Mouse (Mus musculus) myocyte (in vitro differentiated cells): ENCODE results near the gene Nufip1. TPM values are rescaled to one million over a fixed set of nuclear protein-coding genes. Genes with fewer than 3 reads are reported as not detected.

Source experiments
- H3K27me3 ChIP-seq: one replicate; pipeline ENCODE4 v1.6.1; 2011; ENCODE audit not compliant: control insufficient read depth, insufficient read depth, insufficient read length
- H3K36me3 ChIP-seq: one replicate; pipeline ENCODE4 v1.6.1; 2011; ENCODE audit not compliant: control insufficient read depth, insufficient read depth
- H3K4me2 ChIP-seq: one replicate; pipeline ENCODE4 v1.6.1; 2011; ENCODE audit warnings: low read depth, control low read depth
- H3K4me3 ChIP-seq: one replicate; pipeline ENCODE4 v1.5.1; 2011; ENCODE audit warnings: mild to moderate bottlenecking, control low read depth, moderate library complexity
- H3K79me2 ChIP-seq: one replicate; pipeline ENCODE4 v1.6.1; 2011; ENCODE audit not compliant: control insufficient read depth, insufficient read depth
- H3ac ChIP-seq: one replicate; pipeline ENCODE4 v1.6.1; 2011; ENCODE audit not compliant: control insufficient read depth, insufficient read length
- CEBPB ChIP-seq: IDR thresholded peaks from 2 replicates; pipeline ENCODE4 v1.6.1; 2011; ENCODE audit warnings: mild to moderate bottlenecking, moderate library complexity; ENCODE audit not compliant: poor library complexity, insufficient read depth, severe bottlenecking
- E2F4 ChIP-seq: IDR thresholded peaks from one replicate; pipeline ENCODE4 v1.6.1; 2011; ENCODE audit warnings: mild to moderate bottlenecking, control low read depth, moderate library complexity; ENCODE audit not compliant: insufficient read depth
- MAX ChIP-seq: IDR thresholded peaks from one replicate; pipeline ENCODE4 v1.6.1; 2011; ENCODE audit warnings: low read depth, mild to moderate bottlenecking, control low read depth
- MYOD1 ChIP-seq, 3 experiments: IDR thresholded peaks; one replicate each; pipeline ENCODE4 v1.6.1; 2011; ENCODE audit warnings: control low read depth in 2 of 3, low read depth in 2 of 3, mild to moderate bottlenecking in 2 of 3, moderate library complexity in 1 of 3; ENCODE audit not compliant: insufficient read length in 2 of 3, control insufficient read depth in 1 of 3
- MYOG ChIP-seq, 3 experiments: IDR thresholded peaks; one replicate each; pipeline ENCODE4 v1.6.1; 2011; ENCODE audit warnings: control low read depth in 2 of 3, low read depth in 2 of 3, mild to moderate bottlenecking in 2 of 3; ENCODE audit not compliant: insufficient read length in 2 of 3, control insufficient read depth in 1 of 3, insufficient read depth in 1 of 3
- POLR2A ChIP-seq: IDR thresholded peaks from one replicate; pipeline ENCODE4 v1.6.1; 2011; ENCODE audit warnings: low read depth, mild to moderate bottlenecking, control low read depth, moderate library complexity; ENCODE audit not compliant: insufficient read length
- POLR2AphosphoS2 ChIP-seq: IDR thresholded peaks from one replicate; pipeline ENCODE4 v1.6.1; 2011; ENCODE audit warnings: low read depth, control low read depth; ENCODE audit not compliant: insufficient read length
- REST ChIP-seq: IDR thresholded peaks from one replicate; pipeline ENCODE4 v1.6.1; 2011; ENCODE audit warnings: mild to moderate bottlenecking, control low read depth, moderate library complexity; ENCODE audit not compliant: insufficient read depth, insufficient read length
- SRF ChIP-seq: IDR thresholded peaks from one replicate; pipeline ENCODE4 v1.6.1; 2011; ENCODE audit warnings: low read depth; ENCODE audit not compliant: control insufficient read depth, insufficient read length
- TCF12 ChIP-seq: IDR thresholded peaks from one replicate; pipeline ENCODE4 v1.6.1; 2011; ENCODE audit warnings: mild to moderate bottlenecking, control low read depth; ENCODE audit not compliant: poor library complexity, insufficient read depth, severe bottlenecking
- TCF3 ChIP-seq: IDR thresholded peaks from one replicate; pipeline ENCODE4 v1.6.1; 2011; ENCODE audit warnings: low read depth, control low read depth; ENCODE audit not compliant: insufficient read length
- USF1 ChIP-seq: IDR thresholded peaks from one replicate; pipeline ENCODE4 v1.6.1; 2011; ENCODE audit warnings: low read depth, mild to moderate bottlenecking, control low read depth, moderate library complexity
- polyA plus RNA-seq: library from polyadenylated mRNA; unstranded; fragments of >200 nt; fragmentation: generic; extraction: Trizol; gene quantifications from one replicate; pipeline ENCODE4 v1.2.1, GENCODE M21; 2012; ENCODE audit warnings: missing spikeins

Nufip1 gene
- polyA plus RNA-seq, 1 experiment, result 6.1 TPM

- Histone ChIP-seq H3ac (no peak overlapping the region), H3K79me2 (no peaks in the 10 kb centered on the region), H3K27me3 (no peaks in the 10 kb centered on the region), H3K36me3 (no peaks in the 10 kb centered on the region), H3K4me3 (no peak overlapping the region), H3K4me2 (no peak overlapping the region)
- TF ChIP-seq REST (no peak), SRF (no peak), POLR2AphosphoS2 (no peak)
These were observed 66.5 kb downstream of the Nufip1 start for GRCm38 (mm10) chr14:76177230-76177629.

GRCm38 (mm10) chr14:76178447-76178846 is 67.8 kb downstream of the Nufip1 start:
- Histone ChIP-seq H3K4me3 (no peak overlapping the region), H3K79me2 (no peaks in the 10 kb centered on the region), H3ac (no peak overlapping the region), H3K36me3 (no peaks in the 10 kb centered on the region), H3K27me3 (no peaks in the 10 kb centered on the region), H3K4me2 (no peak overlapping the region)
- no peak for TF ChIP-seq E2F4
- no peak for TF ChIP-seq POLR2AphosphoS2
- no peak for TF ChIP-seq SRF
- no peak for TF ChIP-seq USF1
- TF ChIP-seq MAX, result no peak
- no peak for TF ChIP-seq MYOD1 (IDR thresholded peaks at IDR 0.05; ENCODE audit: control insufficient read depth in 1 of 3, insufficient read length in 2 of 3, low read depth in 2 of 3)
- no peak for TF ChIP-seq CEBPB
- TF ChIP-seq MYOG (IDR thresholded peaks at IDR 0.05; ENCODE audit: control insufficient read depth in 1 of 3, insufficient read depth in 1 of 3, insufficient read length in 2 of 3, low read depth in 2 of 3), result no peak
- TF ChIP-seq POLR2A, result no peak
- no peak for TF ChIP-seq TCF3
- TF ChIP-seq REST, result no peak
- no peak for TF ChIP-seq TCF12

- no peaks in the 10 kb centered on the region for H3K79me2 ChIP-seq
- H3K4me3 ChIP-seq, result no peak overlapping the region
- H3ac ChIP-seq, result no peak overlapping the region
- no peaks in the 10 kb centered on the region for H3K36me3 ChIP-seq
- TF ChIP-seq SRF, result no peak
- no peak for TF ChIP-seq TCF12
- TF ChIP-seq TCF3, result no peak
- TF ChIP-seq POLR2AphosphoS2, result no peak
- TF ChIP-seq MAX, result no peak
- no peaks in the 10 kb centered on the region for H3K27me3 ChIP-seq
- H3K4me2 ChIP-seq, result no peak overlapping the region
These were observed 68.7 kb downstream of the Nufip1 start for GRCm38 (mm10) chr14:76179343-76179742.

- Histone ChIP-seq H3K79me2 (no peaks in the 10 kb centered on the region), H3K4me2 (no peak overlapping the region), H3ac (no peak overlapping the region), H3K27me3 (no peaks in the 10 kb centered on the region), H3K4me3 (no peak overlapping the region), H3K36me3 (no peaks in the 10 kb centered on the region)
- TF ChIP-seq CEBPB (no peak), TCF12 (no peak), MYOG (IDR thresholded peaks at IDR 0.05; ENCODE audit: control insufficient read depth in 1 of 3, insufficient read depth in 1 of 3, insufficient read length in 2 of 3, low read depth in 2 of 3) (no peak), SRF (no peak), POLR2AphosphoS2 (no peak), POLR2A (no peak), MAX (no peak), MYOD1 (IDR thresholded peaks at IDR 0.05; ENCODE audit: control insufficient read depth in 1 of 3, insufficient read length in 2 of 3, low read depth in 2 of 3) (no peak), E2F4 (no peak), TCF3 (no peak), REST (no peak), USF1 (no peak)
These were observed 74.7 kb downstream of the Nufip1 start for GRCm38 (mm10) chr14:76185358-76185757.

- H3ac ChIP-seq, result no peak overlapping the region
- no peaks in the 10 kb centered on the region for H3K36me3 ChIP-seq
- H3K4me3 ChIP-seq, result no peak overlapping the region
- H3K79me2 ChIP-seq, result no peaks in the 10 kb centered on the region
- no peaks in the 10 kb centered on the region for H3K27me3 ChIP-seq
- H3K4me2 ChIP-seq, result no peak overlapping the region
- no peak for TF ChIP-seq USF1
- TF ChIP-seq REST, result no peak
- no peak for TF ChIP-seq POLR2AphosphoS2
- TF ChIP-seq SRF, result no peak
- no peak for TF ChIP-seq TCF12
- no peak for TF ChIP-seq MYOD1 (IDR thresholded peaks at IDR 0.05; ENCODE audit: control insufficient read depth in 1 of 3, insufficient read length in 2 of 3, low read depth in 2 of 3)
- no peak for TF ChIP-seq MAX
- no peak for TF ChIP-seq CEBPB
- no peak for TF ChIP-seq TCF3
- no peak for TF ChIP-seq E2F4
- TF ChIP-seq MYOG (IDR thresholded peaks at IDR 0.05; ENCODE audit: control insufficient read depth in 1 of 3, insufficient read depth in 1 of 3, insufficient read length in 2 of 3, low read depth in 2 of 3), result no peak
- no peak for TF ChIP-seq POLR2A
These were observed 75.6 kb downstream of the Nufip1 start for GRCm38 (mm10) chr14:76186299-76186698.

Other genes starting within 250 kb of the Nufip1 start
- 0.01 TPM for gene Kctd4, start 155.9 kb upstream of the Nufip1 start, polyA plus RNA-seq
- 24.3 TPM for gene Gtf2f2, start 100.0 kb upstream of the Nufip1 start, polyA plus RNA-seq
- gene Gpalpp1, start 131 bp upstream of the Nufip1 start, polyA plus RNA-seq, result 4.2 TPM